Mouse (Mus musculus): ENCODE results near the gene Erv3.

GRCm38 (mm10) chr2:131847501-131848359, 11.8 kb downstream of the Erv3 start:
- TF ChIP-seq CTCF (IDR thresholded peaks at IDR 0.05; ENCODE audit: control insufficient read depth, insufficient read depth, insufficient read length) (no peak), CEBPB (IDR thresholded peaks at IDR 0.05; ENCODE audit: low read depth) (no peak), MAX (IDR thresholded peaks at IDR 0.05) (no peak), FOSL1 (IDR thresholded peaks at IDR 0.05; ENCODE audit: insufficient read depth, low read length, poor library complexity, severe bottlenecking) (no peak), MYOD1 (IDR thresholded peaks at IDR 0.05; ENCODE audit: control insufficient read depth, insufficient read length, low read depth) (no peak), USF1 (IDR thresholded peaks at IDR 0.05; ENCODE audit: low read depth) (no peak), MYOG (IDR thresholded peaks at IDR 0.05; ENCODE audit: control insufficient read depth, extremely low read depth, insufficient read length) (no peak)

All from C2C12 (cell line).